Mouse (Mus musculus) erythroblast, embryonic 14.5 days (primary cell): Measurements from ENCODE around the gene Lrrfip1. TPM values are rescaled to one million over a fixed set of nuclear protein-coding genes. Genes with fewer than 3 reads are reported as not detected.
A peak's percentile ranks its signal among the peaks of the same experiment; 100 is the strongest.

ENCODE experiments used
- H3K27me3 ChIP-seq: 2 replicates; pipeline ENCODE4 v1.6.1; 2012; ENCODE audit warnings: inconsistent platforms; ENCODE audit not compliant: control insufficient read depth
- H3K36me3 ChIP-seq: 2 replicates; pipeline ENCODE4 v1.6.1; 2012; ENCODE audit warnings: mild to moderate bottlenecking, inconsistent platforms; ENCODE audit not compliant: control insufficient read depth
- H3K4me1 ChIP-seq: 2 replicates; pipeline ENCODE4 v1.6.1; 2012; ENCODE audit warnings: inconsistent platforms; ENCODE audit not compliant: control insufficient read depth
- H3K4me3 ChIP-seq: replicated peaks from 2 replicates; pipeline ENCODE3; 2012; ENCODE audit warnings: moderate library complexity, mild to moderate bottlenecking, inconsistent platforms
- H3K9me3 ChIP-seq: 2 replicates; pipeline ENCODE4 v1.6.1; 2012; ENCODE audit warnings: low read length, inconsistent platforms, mixed read lengths; ENCODE audit not compliant: control insufficient read depth
- GATA1 ChIP-seq: IDR thresholded peaks from 2 replicates; pipeline ENCODE4 v1.6.1; 2012; ENCODE audit warnings: low read length, inconsistent platforms, mixed read lengths
- TAL1 ChIP-seq: IDR thresholded peaks from 3 replicates; pipeline ENCODE4 v1.6.1; 2012; ENCODE audit warnings: low read length, inconsistent platforms, mixed read lengths
- polyA plus RNA-seq: library from polyadenylated mRNA; stranded (reverse); fragments of >175 nt; gene quantifications from 2 replicates; pipeline ENCODE4 v1.2.3, GENCODE M21; 2012

Lrrfip1 gene
- polyA plus RNA-seq, 1 experiment: 0.03 TPM

- Histone ChIP-seq H3K4me1 (peaks cover 2% of the 10 kb centered on the region; the same call in 1 of the 2 replicates), H3K27me3 (peaks cover 30% of the 10 kb centered on the region), H3K9me3 (peaks cover 3% of the 10 kb centered on the region), H3K36me3 (no peaks in the 10 kb centered on the region), H3K4me3 (no peak overlapping the region)
- TF ChIP-seq GATA1 (no peak), TAL1 (no peak)
These were observed 1.4 kb upstream of the Lrrfip1 start for GRCm38 (mm10) chr1:90997136-90997535.

GRCm38 (mm10) chr1:90997641-90998040, 896 bp upstream of the Lrrfip1 start:
- peaks cover 3% of the 10 kb centered on the region for H3K9me3 ChIP-seq

GRCm38 (mm10) chr1:90998891-90999611, 514 bp downstream of the Lrrfip1 start:
- Histone ChIP-seq H3K36me3 (no peaks in the 10 kb centered on the region), H3K9me3 (peaks cover 3% of the 10 kb centered on the region), H3K27me3 (peaks cover 30% of the 10 kb centered on the region), H3K4me1 (peaks cover 2% of the 10 kb centered on the region; the same call in 1 of the 2 replicates), H3K4me3 (peak overlapping the region; percentile 54)
- TF ChIP-seq GATA1 (no peak), TAL1 (no peak)

More at GRCm38 (mm10) chr1:90997641-90998040, 896 bp upstream of the Lrrfip1 start:
- TF ChIP-seq GATA1 (no peak), TAL1 (no peak)
- no peak overlapping the region for H3K4me3 ChIP-seq
- peaks cover 2% of the 10 kb centered on the region; the same call in 1 of the 2 replicates for H3K4me1 ChIP-seq
- H3K27me3 ChIP-seq: peaks cover 30% of the 10 kb centered on the region
- H3K36me3 ChIP-seq: no peaks in the 10 kb centered on the region

DNA sequence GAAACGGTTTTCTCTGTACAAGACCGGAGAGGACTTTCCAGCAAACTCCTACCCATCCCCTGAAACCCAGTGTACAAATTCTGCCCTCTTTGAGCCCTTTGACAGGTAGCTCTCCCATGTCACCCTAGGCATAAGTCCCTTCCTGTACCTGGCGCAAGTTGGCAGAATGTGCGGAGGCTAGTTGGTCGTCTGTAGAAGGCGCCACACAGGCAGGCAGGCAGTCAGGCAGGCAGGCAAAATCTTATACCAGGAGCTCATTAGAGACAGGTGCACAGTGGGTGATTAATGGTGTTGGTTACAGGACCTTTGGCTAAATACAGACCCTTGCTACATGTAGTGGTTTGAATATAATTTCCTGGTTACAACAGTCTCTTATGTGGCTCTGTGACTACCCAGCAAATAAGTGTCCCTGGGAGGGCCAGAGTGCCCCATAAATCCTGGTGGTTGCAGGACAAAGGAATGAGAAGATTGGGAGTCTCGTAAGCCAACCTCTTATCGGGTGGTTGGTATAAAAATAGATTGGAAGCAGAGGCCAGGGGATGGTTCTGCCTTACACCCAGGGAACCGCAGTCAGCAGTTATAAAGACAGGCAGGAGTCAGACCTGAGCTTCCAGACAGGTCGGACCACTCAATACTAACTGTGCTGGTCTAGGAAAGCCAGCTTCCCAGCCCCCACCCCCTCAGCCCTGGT, 1.5 kb downstream of the Lrrfip1 start:
- H3K27me3 ChIP-seq: peaks cover 30% of the 10 kb centered on the region
- peaks cover 3% of the 10 kb centered on the region for H3K9me3 ChIP-seq
- peaks cover 2% of the 10 kb centered on the region; the same call in 1 of the 2 replicates for H3K4me1 ChIP-seq
- no peak overlapping the region for H3K4me3 ChIP-seq
- H3K36me3 ChIP-seq: no peaks in the 10 kb centered on the region
- TF ChIP-seq TAL1: no peak

- peaks cover 30% of the 10 kb centered on the region for H3K27me3 ChIP-seq
- TF ChIP-seq GATA1 (no peak), TAL1 (no peak)
- H3K4me3 ChIP-seq: no peak overlapping the region
- H3K4me1 ChIP-seq: peaks cover 2% of the 10 kb centered on the region; the same call in 1 of the 2 replicates
- H3K36me3 ChIP-seq: no peaks in the 10 kb centered on the region
- peaks cover 2% of the 10 kb centered on the region; the same call in 1 of the 2 replicates for H3K9me3 ChIP-seq
These were observed 2.6 kb downstream of the Lrrfip1 start for GRCm38 (mm10) chr1:91001101-91001500.

GRCm38 (mm10) chr1:91001871-91002539, 3.5 kb downstream of the Lrrfip1 start:
- Histone ChIP-seq H3K9me3 (no peaks in the 10 kb centered on the region), H3K4me1 (peaks cover 2% of the 10 kb centered on the region; the same call in 1 of the 2 replicates), H3K27me3 (peaks cover 30% of the 10 kb centered on the region), H3K4me3 (no peak overlapping the region), H3K36me3 (no peaks in the 10 kb centered on the region)
- no peak for TF ChIP-seq GATA1
- TF ChIP-seq TAL1: no peak

DNA sequence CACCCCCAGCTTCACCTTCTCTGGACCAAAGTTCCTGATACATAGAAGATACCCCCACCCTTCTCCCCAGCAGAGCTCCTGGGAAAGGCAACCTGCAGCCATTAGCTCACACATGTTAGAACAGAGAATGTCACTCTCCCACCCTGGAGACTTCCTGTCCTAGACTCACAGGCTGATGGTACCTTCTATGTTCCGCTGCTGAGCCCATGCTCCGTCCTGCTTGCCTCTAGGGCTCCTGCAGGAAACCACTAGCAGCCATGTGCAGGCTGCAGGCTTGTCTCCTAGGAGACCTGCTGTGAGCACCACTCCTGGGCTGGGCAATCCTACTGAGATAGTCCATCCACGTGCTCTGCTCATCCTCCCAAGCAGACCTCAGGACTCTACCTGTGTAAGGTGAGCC, 4.1 kb downstream of the Lrrfip1 start:
- no peak for TF ChIP-seq TAL1
- no peaks in the 10 kb centered on the region for H3K9me3 ChIP-seq
- peaks cover 2% of the 10 kb centered on the region; the same call in 1 of the 2 replicates for H3K4me1 ChIP-seq
- no peaks in the 10 kb centered on the region for H3K36me3 ChIP-seq
- H3K4me3 ChIP-seq: no peak overlapping the region
- H3K27me3 ChIP-seq: peaks cover 25% of the 10 kb centered on the region

GRCm38 (mm10) chr1:91003522-91004253, 5.2 kb downstream of the Lrrfip1 start:
- no peaks in the 10 kb centered on the region for H3K4me1 ChIP-seq

More at GRCm38 (mm10) chr1:91003522-91004253, 5.2 kb downstream of the Lrrfip1 start:
- TF ChIP-seq TAL1 (no peak), GATA1 (no peak)
- H3K9me3 ChIP-seq: no peaks in the 10 kb centered on the region
- no peaks in the 10 kb centered on the region for H3K36me3 ChIP-seq
- H3K27me3 ChIP-seq: peaks cover 14% of the 10 kb centered on the region
- H3K4me3 ChIP-seq: no peak overlapping the region
